ENCODE assay signal across 23 mouse cellular contexts in the genomic region with DNA sequence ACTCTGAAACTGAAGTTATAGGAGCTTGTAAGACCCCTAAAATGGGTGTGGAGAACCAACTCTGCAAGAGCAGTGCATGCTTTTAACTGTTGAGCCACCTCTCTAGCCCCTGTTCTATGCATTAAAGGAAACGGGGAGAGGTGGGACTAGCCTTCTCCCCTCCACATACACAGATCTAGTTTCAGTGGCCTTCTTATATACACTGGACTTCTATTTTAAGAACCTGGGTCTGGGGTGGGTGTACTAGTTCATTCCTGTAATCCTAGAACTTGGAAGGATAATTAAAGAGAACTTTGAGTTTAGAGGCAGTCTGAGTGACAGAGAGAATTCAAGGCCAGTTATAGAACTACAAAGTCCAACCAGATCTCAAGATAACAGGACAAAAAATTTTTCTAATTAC. TPM values are rescaled to one million over a fixed set of nuclear protein-coding genes. Genes with fewer than 3 reads are reported as not detected.
"Had no signal": no experiment of that assay in that cellular context is flagged by ENCODE, and none has a peak within 500 bp of the region (broad histone marks: within the 10 kb centered on the region; RNA-seq: fewer than 3 reads in every experiment).

No protein-coding gene starts in this region.

- H3K4me3 ChIP-seq: left cerebral cortex, adult 2 months; limb, embryonic 12.5 days; liver, embryonic 12.5 days; liver, embryonic 15.5 days; lung, embryonic 15.5 days; megakaryocyte, embryonic 14.5 days; midbrain, embryonic 10.5 days; midbrain, embryonic 13.5 days; myocyte; neural tube, embryonic 13.5 days had no signal

- H3K9ac ChIP-seq: limb, embryonic 12.5 days; liver, embryonic 12.5 days; liver, embryonic 15.5 days; lung, embryonic 15.5 days; midbrain, embryonic 13.5 days; neural tube, embryonic 13.5 days had no signal

- H3K9me3 ChIP-seq: limb, embryonic 12.5 days; liver, embryonic 12.5 days; liver, embryonic 15.5 days; lung, embryonic 15.5 days; megakaryocyte, embryonic 14.5 days; midbrain, embryonic 10.5 days; midbrain, embryonic 13.5 days; neural tube, embryonic 13.5 days had no signal

- H3K27me3 ChIP-seq: liver, embryonic 12.5 days; liver, embryonic 15.5 days; lung, embryonic 15.5 days; midbrain, embryonic 13.5 days; neural tube, embryonic 13.5 days had no signal

- ATAC-seq: liver, embryonic 12.5 days; midbrain, embryonic 13.5 days; midbrain, embryonic 16.5 days had no signal

- DNase-seq: kidney, adult 18-20 months; kidney, adult 9 months; kidney, postnatal 10 days; kidney, postnatal 36 days; layer of hippocampus, postnatal 36 days; liver; lung, adult 18-20 months; lung, postnatal 36 days; retina, postnatal 1 day; right cerebral cortex, postnatal 25 days; thymus, adult 18-20 months; thymus, postnatal 36 days had no signal

- H3K27ac ChIP-seq: left cerebral cortex, adult 2 months; limb, embryonic 12.5 days; liver, embryonic 12.5 days; liver, embryonic 15.5 days; lung, embryonic 15.5 days; midbrain, embryonic 10.5 days; midbrain, embryonic 13.5 days; neural tube, embryonic 13.5 days had no signal

- H3K4me2 ChIP-seq: limb, embryonic 12.5 days; liver, embryonic 12.5 days; liver, embryonic 15.5 days; lung, embryonic 15.5 days; midbrain, embryonic 13.5 days; neural tube, embryonic 13.5 days had no signal

- H3K4me1 ChIP-seq: limb, embryonic 12.5 days; liver, embryonic 12.5 days; liver, embryonic 15.5 days; midbrain, embryonic 10.5 days; midbrain, embryonic 13.5 days; neural tube, embryonic 13.5 days had no signal

- H3K36me3 ChIP-seq: limb, embryonic 12.5 days; liver, embryonic 12.5 days; liver, embryonic 15.5 days; lung, embryonic 15.5 days; midbrain, embryonic 10.5 days; midbrain, embryonic 13.5 days; neural tube, embryonic 13.5 days had no signal

RNA-seq across cellular contexts. Expression of a gene that starts 24.6 kb away (rescaled TPM):
- polyA plus RNA-seq: midbrain, embryonic 10.5 days; myocyte had no signal
